Mouse (Mus musculus) kidney, adult 18-20 months (tissue): Measurements from ENCODE around the gene Mpp3.

Experiments used
- DNase-seq: peaks from one replicate; pipeline ENCODE4 v3.0.0; 2021

The Mpp3 gene

GRCm38 (mm10) chr11:102037789-102038188 is 9.5 kb upstream of the Mpp3 start:
- no peak for DNase-seq

- DNase-seq: no peak
Measured at GRCm38 (mm10) chr11:102036336-102036735, 8.1 kb upstream of the Mpp3 start.

GRCm38 (mm10) chr11:102035456-102035960 is 7.2 kb upstream of the Mpp3 start:
- DNase-seq: no peak

GRCm38 (mm10) chr11:102034887-102035286 is 6.6 kb upstream of the Mpp3 start:
- no peak for DNase-seq

GRCm38 (mm10) chr11:102033055-102033591 is 4.9 kb upstream of the Mpp3 start:
- DNase-seq: no peak

- DNase-seq: no peak
Measured at GRCm38 (mm10) chr11:102031149-102031548, 2.9 kb upstream of the Mpp3 start.

- DNase-seq: no peak
Measured at GRCm38 (mm10) chr11:102029966-102030365, 1.7 kb upstream of the Mpp3 start.

GRCm38 (mm10) chr11:102029304-102029703 is 1.0 kb upstream of the Mpp3 start:
- no peak for DNase-seq

- no peak for DNase-seq
Measured at GRCm38 (mm10) chr11:102027361-102028017, 772 bp downstream of the Mpp3 start.

GRCm38 (mm10) chr11:102026694-102027360 is 1.4 kb downstream of the Mpp3 start:
- peak; percentile 74 for DNase-seq

GRCm38 (mm10) chr11:102025991-102026660 is 2.1 kb downstream of the Mpp3 start:
- DNase-seq: no peak

- DNase-seq: no peak
Measured at GRCm38 (mm10) chr11:102025354-102025753, 2.9 kb downstream of the Mpp3 start.

GRCm38 (mm10) chr11:102024875-102025274 is 3.4 kb downstream of the Mpp3 start:
- no peak for DNase-seq

- no peak for DNase-seq
Measured at GRCm38 (mm10) chr11:102024084-102024758, 4.0 kb downstream of the Mpp3 start.

- DNase-seq: no peak
Measured at GRCm38 (mm10) chr11:102023406-102023805, 4.9 kb downstream of the Mpp3 start.

GRCm38 (mm10) chr11:102021196-102021595 is 7.1 kb downstream of the Mpp3 start:
- no peak for DNase-seq

GRCm38 (mm10) chr11:102019736-102020135 is 8.5 kb downstream of the Mpp3 start:
- DNase-seq: no peak

GRCm38 (mm10) chr11:102016136-102016535 is 12.1 kb downstream of the Mpp3 start:
- peak; percentile 30 for DNase-seq

GRCm38 (mm10) chr11:102015472-102015871 is 12.8 kb downstream of the Mpp3 start:
- no peak for DNase-seq

GRCm38 (mm10) chr11:102013201-102013600 is 15.1 kb downstream of the Mpp3 start:
- DNase-seq: no peak

- no peak for DNase-seq
Measured at GRCm38 (mm10) chr11:102011510-102011909, 16.8 kb downstream of the Mpp3 start.

GRCm38 (mm10) chr11:102010140-102010539 is 18.1 kb downstream of the Mpp3 start:
- DNase-seq: no peak
